Mouse (Mus musculus): ENCODE measurements around the gene Vdac2.

GRCm38 (mm10) chr14:21813216-21813615 is 11.8 kb upstream of the Vdac2 start:
- TF ChIP-seq CTCF (IDR thresholded peaks at IDR 0.05; ENCODE audit: low read depth) (no peak), EP300 (optimal IDR thresholded peaks at IDR 0.05) (no peak)
